Mouse (Mus musculus) cerebellum, postnatal 25 days (tissue): ENCODE data around the gene Nectin2.
"Not testable (repeated sequence)": the region's sequence is repeated elsewhere in the genome, so short reads cannot be mapped to it uniquely, and the experiment has no call there.

Experiments used
- DNase-seq, 2 experiments: peaks; one replicate each; pipeline ENCODE4 v3.0.0; 2021; ENCODE audit warnings: mixed read lengths in 2 of 2

The Nectin2 gene

DNA sequence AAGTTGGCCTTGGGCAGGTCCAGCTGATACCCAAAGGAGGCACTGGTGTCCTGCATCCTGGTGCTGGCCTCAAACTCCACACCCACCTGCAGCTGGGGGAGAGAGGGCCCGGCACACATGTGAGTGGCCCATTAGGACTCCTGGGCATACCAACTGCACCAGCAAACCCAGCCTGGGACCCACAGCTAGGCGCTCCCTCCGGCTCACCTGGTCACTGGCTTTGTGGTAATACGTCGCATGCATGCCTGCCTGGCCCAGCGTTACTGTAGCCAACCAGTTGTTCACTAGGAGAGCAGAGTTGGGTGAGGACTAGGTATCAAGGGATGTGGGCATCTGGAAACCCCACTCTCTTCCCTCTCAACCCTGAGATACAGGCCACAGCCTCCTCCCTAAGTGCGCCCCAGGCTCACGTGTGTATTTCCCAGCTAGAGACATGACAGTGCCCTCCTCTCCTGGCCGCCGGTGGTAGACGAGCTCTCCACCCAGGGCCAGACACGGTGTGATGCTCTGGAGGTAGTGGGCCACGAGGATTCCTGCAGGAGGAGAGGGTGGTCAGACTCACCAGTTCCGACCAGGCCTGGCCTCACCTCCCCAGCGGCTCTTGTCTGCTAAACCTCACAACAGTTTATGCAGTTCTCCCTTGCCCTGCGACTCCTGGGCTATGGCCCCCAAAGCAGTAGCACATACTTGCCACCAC lies 47.3 kb downstream of the Nectin2 start:
- no peak for DNase-seq

DNA sequence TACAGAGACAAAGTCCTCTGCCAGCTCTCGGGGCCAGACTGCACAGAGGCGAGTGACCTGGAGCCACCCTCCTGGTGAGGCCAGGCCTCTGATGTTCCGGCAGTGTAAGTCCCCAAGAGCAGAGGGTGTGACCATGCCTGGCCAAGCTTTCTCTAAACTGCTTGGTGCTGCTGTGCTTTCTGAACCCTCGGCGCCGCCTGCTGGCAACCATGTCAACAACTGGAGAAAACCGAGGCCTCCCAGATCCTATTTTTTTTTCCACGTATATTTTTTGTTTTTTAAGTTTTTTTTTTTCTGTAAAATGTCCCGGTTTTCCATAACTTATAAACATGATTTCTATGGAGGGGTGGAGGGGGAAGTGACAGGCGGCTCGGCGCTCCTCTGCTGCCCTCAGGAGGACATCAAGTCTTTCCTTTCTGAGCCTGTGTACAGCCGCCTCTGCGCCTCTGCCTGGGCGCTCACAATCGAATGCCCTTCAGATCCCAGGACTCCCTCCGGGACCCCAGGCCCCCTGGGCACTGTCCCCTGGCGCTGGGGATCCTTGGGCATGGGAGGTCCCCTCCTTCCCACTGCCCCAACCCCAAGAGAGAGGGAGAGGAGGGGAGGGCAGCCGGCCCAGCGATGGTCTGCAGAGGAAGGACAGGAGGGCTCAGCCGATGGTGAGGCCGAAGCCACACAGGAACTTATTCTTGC lies 49.1 kb downstream of the Nectin2 start:
- DNase-seq: peak; percentile 41 to 68

DNA sequence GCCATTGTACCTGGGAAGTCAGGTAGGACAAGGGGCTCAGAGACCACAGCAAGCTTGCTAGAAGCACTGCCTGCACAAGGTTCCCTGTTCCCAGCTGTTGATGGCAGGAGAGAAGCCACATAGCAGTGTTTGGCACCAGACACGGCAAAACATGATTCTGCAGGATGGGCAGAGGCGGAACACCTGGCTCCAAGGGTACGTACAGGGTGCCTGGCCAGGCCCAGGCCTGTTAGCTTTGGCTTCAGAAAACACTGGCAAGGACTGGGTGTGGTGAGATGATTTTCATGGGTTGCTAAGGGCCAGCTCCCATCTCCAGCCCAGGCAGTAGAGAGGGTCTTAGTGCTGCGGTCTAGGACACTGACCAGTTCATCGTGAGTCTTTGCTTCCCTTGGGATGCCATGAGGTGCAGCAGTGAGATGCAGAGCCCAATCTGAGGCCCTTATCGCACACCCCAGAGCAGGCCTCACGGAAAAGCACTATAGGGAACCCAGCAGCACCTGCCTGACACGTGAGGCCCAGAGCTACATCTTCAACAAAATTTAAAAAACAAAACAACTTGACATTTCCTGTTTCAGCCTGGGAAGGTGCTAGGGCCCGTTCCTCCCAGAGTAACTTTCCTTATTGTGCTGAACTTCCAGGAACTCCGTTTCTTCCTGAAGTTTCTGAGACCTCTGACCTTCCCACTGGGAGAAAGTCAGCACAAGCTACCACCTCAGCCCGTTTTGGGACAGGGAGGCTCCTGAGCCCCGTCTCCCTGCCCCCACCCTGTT lies 49.8 kb downstream of the Nectin2 start:
- DNase-seq: no peak

DNA sequence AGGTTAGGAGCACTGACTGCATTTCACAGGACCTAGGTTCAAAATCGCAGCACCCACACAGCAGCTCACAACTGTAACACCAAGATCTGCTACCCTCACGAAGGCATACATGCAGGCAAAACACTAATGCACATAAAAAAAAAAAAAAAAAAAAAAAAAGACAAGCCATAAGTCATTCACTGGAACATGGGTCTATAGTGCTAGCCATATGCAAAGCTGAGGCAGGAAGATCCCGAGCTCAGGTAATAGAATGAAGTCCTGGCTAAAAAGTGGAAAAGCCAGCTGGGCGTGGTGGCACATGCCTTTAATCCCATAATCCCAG lies 50.5 kb downstream of the Nectin2 start:
- DNase-seq: no peak

DNA sequence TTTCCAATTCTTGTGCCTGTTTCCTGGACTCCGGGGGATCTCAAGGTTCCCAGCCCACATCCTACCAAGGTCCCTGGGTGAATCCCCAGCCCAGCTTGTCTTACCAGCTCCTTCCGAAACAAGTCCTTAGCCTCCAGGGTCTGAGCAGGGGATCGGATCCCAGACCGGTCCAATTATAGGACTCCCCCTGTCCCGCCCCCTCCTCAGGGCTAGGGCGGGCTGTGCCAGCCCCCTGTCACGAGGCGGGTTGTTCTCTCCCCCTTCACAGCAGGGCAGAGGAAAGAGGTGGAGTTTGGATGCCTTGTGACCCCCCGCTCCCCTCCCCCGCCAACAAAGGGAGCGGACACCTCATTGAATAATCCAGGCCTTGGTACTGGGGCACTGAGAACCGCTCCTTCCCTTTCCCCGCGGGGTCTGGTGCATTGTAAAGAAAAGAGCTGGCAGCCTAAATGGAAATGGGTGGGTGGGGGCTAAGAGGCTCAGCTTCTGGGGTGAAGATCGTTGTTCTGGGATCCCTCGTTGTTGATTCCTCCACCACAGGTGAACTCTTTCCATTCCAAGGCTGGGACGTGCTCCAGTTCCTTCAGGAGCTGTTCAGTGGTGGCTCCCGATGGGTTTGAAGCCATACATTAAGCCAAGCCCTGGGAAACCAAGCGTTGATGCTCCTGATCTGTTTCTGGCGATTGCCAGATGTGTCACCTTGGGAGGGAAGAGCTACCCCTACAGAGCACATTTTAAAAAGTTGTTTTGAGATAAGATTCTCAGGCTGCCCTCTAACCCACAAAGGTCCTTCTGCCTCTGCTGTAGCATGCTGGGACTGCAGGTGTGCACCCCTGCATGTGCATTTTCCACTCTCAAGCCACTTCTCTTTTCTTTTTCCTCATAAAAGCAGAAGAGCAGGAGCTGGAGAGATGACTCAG lies 51.1 kb downstream of the Nectin2 start, which contains the start of gene Apoe:
TSS of gene Apoe (minus strand) at position 282 of the 920 bp plus-strand sequence.
- peak in 1 of 2 experiments; percentile 55 for DNase-seq

DNA sequence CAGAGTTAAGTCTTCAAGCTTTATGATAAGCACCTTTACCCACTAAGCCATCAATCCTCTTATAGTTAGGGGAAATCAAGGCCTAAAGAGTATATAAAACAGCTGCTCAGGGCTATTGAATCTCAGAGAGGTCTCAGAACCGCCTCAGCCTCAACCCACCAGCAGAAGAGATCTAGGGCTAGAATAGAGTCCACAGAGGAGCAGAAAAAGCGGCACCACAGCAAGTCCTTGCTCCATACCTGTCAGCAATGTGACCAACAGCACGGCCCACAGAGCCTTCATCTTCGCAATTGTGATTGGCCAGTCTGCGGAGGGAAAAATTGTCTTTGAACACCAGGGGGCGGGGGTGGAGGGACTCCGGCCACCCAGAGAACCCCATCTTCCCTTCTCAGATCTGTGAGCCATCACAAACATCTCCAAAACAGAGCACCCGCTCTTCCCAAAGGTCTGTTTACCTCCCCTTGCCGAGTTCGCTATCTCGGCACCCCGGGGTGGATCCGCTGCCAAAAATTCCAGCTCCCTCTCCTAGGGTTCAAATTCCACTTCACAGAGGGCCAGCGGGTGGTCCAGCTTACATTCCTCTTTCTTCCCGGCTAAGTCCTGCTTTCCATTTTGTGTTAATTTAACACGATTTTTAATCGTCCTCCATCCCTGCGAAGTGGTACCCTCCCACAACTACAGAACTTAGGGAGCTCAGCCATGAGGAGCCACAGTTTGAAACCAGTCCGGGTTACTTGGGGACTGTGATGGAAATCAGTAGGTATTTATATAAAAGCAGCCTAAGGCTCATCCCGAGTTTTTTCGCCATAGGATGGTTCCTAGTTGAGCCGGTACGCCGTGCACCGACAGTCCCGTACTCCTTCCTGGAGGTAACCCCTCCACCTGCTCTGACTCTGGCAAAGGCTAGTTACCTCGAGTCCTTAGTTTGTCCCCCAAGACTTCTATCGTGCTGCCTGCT lies 52.1 kb downstream of the Nectin2 start:
- peak in 1 of 2 experiments; percentile 37 for DNase-seq

DNA sequence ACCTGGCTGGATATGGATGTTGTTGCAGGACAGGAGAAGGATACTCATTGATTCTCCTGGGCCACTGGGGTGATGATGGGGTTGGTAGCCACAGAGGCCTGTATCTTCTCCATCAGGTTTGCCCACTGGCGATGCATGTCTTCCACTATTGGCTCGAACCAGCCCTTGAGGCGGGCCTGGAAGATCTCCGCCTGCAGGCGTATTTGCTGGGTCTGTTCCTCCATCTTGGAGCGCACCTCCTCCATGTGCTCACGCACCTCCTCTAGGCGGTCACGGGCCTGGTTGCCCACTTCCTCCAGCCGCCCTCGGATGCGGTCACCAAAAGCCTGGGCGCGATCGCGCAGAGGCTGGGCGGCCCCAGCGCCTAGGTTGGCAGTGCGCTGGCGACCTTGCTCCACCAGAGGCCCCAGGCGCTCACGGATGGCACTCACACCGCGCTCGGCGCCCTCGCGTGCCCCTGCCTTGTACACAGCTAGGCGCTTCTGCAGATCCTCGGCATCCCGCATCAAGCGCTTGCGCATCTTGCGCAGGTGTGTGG lies 53.9 kb downstream of the Nectin2 start:
- DNase-seq: no peak

DNA sequence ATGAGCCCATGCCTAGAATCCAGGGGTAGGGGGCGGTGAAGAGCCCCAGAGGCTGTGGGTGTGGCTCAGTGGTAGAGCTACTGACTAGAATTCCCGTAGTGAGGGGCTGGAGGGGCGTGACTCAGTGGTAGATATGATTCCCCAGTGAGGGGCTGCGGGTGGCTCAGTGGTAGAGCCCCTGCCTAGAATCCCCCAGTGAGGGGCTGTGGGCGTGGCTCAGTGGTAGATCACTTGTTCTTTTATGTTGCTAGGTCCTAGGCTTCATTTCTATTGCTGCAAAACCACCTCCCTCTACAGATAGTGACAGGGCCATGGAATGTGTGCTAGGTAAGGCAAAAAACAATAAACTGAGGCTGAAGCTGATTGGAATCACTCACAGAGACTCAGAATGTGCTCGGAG lies 54.4 kb downstream of the Nectin2 start:
- no peak for DNase-seq

DNA sequence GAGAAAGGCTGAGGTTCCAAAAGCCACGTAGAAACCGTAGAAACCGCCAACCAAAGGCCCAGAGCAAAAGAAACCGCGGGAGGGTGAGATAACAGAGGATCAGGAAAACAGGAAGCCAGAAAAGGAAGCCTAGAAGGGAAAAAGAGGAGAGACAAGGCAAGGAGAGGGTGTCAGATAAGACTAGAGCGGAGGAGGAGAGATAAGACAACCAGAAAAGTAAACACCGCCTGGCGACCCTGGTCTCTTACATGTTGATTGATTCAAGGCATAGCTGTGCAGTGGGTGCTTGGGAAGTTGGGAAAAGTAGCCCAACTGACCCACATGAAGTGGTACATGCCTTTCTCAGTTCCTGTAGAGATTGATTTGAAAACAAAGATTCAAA lies 55.1 kb downstream of the Nectin2 start:
- no peak for DNase-seq

DNA sequence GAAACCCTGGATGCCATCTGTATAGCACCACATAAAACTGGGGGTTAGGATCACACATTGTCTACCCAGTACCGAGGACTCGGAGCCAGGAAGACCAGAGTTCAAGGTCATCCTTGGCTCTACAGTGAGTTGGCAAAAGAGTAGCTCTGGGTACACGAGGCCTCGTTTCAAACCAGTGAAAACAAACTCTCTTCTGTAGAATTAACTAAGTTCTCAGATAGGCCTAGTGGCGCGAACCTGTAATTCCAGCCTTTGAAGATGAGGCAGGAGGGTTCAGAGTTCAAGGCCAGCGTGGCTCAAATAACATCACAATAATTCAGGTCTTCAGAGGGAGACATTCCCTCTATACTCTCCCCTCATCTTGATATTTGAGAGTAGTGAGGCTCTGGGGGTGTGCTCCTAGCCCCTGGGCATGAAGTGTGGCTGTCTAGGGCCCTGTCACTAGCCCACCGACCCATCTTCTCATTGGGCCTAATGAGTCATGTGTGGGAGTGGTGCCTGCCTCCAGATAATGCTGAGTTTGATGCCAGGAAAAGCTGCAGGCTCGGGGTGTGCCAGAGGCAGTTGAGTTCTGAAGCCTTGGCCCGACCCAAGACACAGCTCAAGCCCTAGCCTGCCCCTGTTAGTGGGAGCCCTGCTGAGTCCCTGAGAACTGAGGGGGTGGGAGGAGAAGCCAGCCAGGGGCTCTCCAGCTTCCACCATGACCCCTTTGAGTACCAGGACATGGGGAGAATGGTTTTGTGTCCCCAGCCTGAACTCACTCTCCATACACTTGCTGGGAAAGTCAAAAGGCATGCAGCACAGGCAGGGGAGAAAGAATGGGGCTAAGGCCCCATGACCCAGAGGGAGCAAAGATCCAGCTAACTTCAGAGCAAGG lies 55.7 kb downstream of the Nectin2 start:
- no peak for DNase-seq

DNA sequence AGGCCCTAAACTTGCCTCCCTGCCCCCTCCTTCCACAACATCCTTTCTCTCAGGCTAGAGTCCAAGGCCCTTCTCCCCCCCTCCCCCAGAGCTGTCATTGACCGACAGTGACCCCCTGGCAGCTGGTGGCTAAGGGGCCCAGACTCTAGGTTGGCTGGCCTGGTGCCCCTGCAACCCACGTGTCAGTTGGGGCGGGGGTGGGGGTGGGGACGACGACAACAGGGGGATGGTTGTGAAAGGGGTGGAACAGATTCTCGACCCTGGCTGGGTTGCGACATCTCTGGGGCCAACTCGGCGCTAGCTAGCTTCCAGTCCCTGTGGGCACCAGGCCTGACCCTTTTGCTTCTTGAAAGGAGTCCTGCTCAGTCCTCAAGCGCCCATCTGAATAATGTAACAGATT lies 56.9 kb downstream of the Nectin2 start:
- peak in 1 of 2 experiments; percentile 34 for DNase-seq

DNA sequence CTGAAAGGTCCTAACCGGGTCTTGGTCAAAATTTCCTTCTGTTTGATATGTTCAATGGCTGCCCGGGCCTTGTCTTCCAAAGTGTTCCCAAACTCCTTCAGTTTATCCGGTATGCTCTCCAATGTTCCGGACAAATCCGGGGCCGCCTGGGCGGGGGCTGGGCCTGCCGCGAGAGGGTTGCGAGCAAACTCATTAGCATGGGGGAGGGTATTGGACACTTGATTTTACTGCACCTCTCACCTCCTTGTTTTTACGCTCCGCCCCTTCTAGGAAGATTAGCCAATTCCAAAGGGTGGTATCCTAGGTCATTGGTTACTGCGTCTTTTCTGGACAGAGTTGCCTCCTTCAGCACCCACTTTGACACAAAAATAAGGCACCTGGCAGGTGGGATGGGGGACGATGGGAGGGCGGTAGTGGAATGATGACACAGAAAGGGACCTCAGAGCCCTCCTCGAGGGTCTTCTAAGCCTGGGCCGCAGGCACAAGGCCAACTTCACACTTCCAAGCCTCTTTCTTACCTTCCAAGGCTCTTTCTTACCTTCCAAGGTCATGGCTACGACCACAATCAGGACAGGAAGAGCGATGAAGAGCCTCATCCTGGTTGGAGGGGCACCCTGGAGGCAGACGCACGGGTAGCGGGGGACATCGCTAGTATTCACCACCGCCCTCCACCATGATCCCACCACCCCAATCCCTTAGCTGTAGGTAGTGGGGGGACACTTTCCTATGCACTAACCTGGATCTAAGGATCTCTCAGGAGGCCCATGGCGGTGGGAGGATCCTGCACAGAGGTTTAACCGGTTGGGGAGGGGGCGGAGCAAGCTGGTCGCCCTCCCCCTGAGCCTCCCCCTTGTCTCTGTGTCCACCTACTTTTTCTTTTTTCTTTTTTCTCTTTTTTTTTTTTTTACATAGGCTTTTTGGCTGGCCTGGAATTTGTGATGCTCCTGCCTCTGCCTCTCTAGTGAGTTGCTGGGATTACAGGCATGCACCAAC lies 58.1 kb downstream of the Nectin2 start, which contains the start of gene Apoc1:
TSS of gene Apoc1 (minus strand) at position 788 of the 993 bp plus-strand sequence.
- no peak for DNase-seq

DNA sequence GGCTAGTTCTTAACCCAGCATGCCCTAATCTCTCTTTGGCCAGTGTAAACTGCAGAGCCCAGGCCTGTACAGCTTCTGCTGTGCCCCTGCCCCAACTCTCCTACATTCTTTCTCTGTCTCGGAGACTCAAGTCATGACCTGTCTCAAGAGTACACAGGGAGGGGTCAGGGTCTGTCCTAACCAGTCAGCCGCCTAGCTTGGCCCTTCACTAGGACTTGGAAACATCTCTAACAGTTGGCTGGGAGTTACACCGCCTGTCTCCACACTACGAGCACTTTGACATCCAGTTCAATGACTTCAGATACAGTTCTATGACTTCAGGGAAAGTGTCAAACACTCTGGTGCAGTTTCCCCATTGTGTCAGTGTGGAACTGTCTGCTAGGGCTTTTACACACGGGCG lies 58.8 kb downstream of the Nectin2 start:
- DNase-seq: no peak

DNA sequence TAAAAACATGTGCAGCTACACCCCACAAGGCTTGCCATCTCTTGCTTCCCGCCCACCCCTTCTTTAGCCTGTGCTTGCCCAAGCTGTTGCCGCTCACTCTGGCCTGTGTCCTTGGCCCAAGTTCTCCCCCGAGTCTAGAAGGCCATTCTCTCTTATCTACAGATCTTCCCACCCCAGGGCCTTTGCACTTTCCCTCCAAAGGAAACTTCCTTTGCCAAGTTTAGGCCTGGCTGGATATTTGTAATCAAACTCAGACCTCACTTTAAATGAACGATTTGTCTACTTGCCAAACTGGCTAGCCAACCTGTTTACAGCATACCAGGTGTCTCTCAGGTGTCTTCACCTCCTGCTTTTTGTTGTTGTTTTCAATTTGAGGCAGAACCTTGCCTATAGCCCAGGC lies 59.4 kb downstream of the Nectin2 start:
- no peak for DNase-seq

DNA sequence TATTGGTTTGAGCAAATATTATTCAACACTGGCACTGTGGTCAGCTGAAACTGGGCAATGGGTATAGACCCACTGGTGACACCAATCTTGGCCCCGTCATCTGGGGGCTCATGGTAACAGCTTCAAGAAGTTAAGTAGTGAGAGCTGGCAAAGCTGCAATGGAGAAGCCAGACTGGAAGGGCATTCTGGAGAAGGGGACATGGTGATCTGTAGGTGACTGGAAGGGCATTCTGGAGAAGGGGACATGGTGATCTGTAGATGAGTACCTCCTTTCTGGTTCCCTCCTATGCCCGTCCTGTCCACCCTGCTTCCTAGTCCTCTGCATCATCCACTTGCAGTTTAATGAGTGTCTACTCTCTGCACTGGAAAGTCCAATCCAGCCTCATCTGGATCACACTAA lies 61.7 kb downstream of the Nectin2 start:
- no peak for DNase-seq

DNA sequence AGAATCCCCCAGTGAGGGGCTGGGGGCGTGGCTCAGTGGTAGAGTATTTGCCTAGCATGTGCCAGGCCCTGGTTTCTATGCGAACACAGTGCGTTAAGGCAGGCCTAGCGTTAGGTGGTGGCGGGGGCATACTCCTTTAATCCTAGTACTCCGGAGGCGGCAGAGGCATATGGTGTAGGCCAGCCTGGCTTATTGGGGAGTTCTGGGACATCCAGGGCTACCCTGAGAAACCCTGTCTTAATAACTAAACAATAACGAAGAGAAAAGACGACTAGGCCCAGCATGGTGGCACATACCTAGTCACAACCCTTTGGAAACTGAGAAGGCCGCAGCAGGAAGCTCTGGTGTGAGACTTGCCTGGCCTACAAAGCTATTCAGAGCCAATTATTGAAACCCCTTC lies 62.2 kb downstream of the Nectin2 start:
- no peak for DNase-seq

DNA sequence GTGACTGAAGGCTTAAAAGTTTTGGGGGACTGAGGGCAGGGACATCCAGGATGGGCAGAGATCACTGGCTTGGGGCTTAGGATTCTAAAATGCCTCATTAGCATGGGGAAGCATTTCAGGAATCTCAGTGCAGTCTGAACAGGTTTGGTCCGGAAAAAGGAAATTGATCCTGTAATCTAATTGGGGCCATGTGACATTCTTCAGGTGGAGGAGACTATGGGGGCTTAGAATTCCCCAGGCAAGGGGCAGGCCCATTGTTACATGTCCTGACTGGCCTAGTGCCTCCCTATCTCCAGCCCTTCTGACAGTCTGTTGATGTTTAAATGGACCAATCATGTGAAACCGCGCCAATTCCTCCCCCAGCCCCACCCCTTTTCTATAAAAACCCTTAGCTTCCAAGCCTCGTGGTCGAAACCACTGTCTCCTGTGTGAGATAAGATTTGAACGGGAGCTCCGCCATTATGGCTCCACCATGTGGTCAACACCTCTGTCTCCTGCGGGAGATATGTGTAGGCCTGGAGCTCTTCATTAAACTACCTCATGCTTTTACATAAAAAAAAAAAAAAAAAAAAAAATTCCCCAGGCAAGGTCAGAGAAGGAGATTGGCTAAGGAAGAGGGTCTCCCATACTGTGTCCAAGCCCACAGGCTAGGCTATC lies 63.2 kb downstream of the Nectin2 start:
- DNase-seq: not testable (repeated sequence)

DNA sequence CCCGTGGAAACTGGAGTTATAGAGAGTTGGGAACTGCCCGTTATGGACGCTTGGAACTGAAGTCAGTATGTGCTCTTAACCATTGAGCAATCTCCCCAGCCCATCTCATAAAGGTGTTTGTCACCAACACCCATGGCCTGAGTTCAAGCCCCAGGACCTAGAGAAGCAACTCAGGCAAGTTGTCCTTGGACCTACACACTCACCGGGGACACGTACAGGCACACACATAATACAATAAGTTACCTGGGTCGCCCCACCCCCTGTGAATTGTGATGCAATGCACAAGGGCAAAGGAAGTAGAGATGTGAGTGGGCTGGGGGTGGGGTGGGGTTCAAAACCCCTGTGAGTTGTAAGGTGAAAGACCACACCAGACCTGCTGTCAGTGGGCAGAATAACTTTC lies 63.8 kb downstream of the Nectin2 start:
- no peak for DNase-seq
